Mouse (Mus musculus): ENCODE data around the gene Gm12253.
A peak's percentile ranks its signal among the peaks of the same experiment; 100 is the strongest.

Gene Gm12253

GRCm38 (mm10) chr11:58432259-58432658 lies at the start of gene Gm12253:
Gene Gm12253 (plus strand): TSS chr11:58432559.
- no peak for DNase-seq (ENCODE audit: low read depth, low spot score)

GRCm38 (mm10) chr11:58399985-58400645 lies 32.2 kb upstream of the Gm12253 start:
- no peak for DNase-seq (ENCODE audit: low read depth, low spot score)

GRCm38 (mm10) chr11:58400655-58401054 lies 31.7 kb upstream of the Gm12253 start:
- DNase-seq (ENCODE audit: low read depth, low spot score) = no peak

GRCm38 (mm10) chr11:58408066-58408465 lies 24.3 kb upstream of the Gm12253 start:
- no peak for DNase-seq (ENCODE audit: low read depth, low spot score)

GRCm38 (mm10) chr11:58418336-58418735 lies 14.0 kb upstream of the Gm12253 start:
- DNase-seq (ENCODE audit: low read depth, low spot score) = peak; percentile 8

- no peak for DNase-seq (ENCODE audit: low read depth, low spot score)
These were observed 11.5 kb upstream of the Gm12253 start, which contains the start of gene 1810065E05Rik for GRCm38 (mm10) chr11:58420815-58421214. Gene 1810065E05Rik (plus strand): TSS chr11:58421111.

GRCm38 (mm10) chr11:58437866-58438265 lies 5.5 kb downstream of the Gm12253 start:
- DNase-seq (ENCODE audit: low read depth, low spot score) = no peak

GRCm38 (mm10) chr11:58452759-58453158 lies 20.4 kb downstream of the Gm12253 start, which contains the start of gene Lypd9:
Gene Lypd9 (minus strand): TSS chr11:58452923.
- DNase-seq (ENCODE audit: low read depth, low spot score) = no peak

GRCm38 (mm10) chr11:58453592-58453991 lies 21.2 kb downstream of the Gm12253 start:
- DNase-seq (ENCODE audit: low read depth, low spot score) = no peak

- DNase-seq (ENCODE audit: low read depth, low spot score) = no peak
These were observed 29.8 kb downstream of the Gm12253 start, which contains the start of gene Olfr30 for GRCm38 (mm10) chr11:58462170-58462569. Gene Olfr30 (minus strand): TSS chr11:58462270.

All from telencephalon, adult 2 months (tissue).